Mouse (Mus musculus) embryonic fibroblast, embryonic 13.5 days (primary cell): ENCODE data around the gene Gm21988.

ENCODE experiments used
- CTCF ChIP-seq: IDR thresholded peaks from 2 replicates; pipeline ENCODE4 v1.5.1; 2011; ENCODE audit warnings: mild to moderate bottlenecking, control low read depth, low read length, moderate library complexity, borderline replicate concordance; ENCODE audit not compliant: insufficient read depth
- POLR2A ChIP-seq: IDR thresholded peaks from 2 replicates; pipeline ENCODE4 v1.6.1; 2011; ENCODE audit warnings: low read depth, mild to moderate bottlenecking, control low read depth, low read length, moderate library complexity

- TF ChIP-seq CTCF, result no peak
- TF ChIP-seq POLR2A, result no peak
Measured at GRCm38 (mm10) chr11:70280441-70280840, 40.8 kb upstream of the Gm21988 start.
